Mouse (Mus musculus): ENCODE data around the gene Aebp1.
A peak's percentile ranks its signal among the peaks of the same experiment; 100 is the strongest.

The Aebp1 gene

GRCm38 (mm10) chr11:5861678-5862393 lies at the start of gene Aebp1:
Aebp1 (plus strand) TSS chr11:5861947.
- DNase-seq (ENCODE audit: extremely low read depth, low read depth), result no peak

GRCm38 (mm10) chr11:5813381-5813780 lies 48.4 kb upstream of the Aebp1 start:
- no peak for DNase-seq (ENCODE audit: extremely low read depth, low read depth)

DNA sequence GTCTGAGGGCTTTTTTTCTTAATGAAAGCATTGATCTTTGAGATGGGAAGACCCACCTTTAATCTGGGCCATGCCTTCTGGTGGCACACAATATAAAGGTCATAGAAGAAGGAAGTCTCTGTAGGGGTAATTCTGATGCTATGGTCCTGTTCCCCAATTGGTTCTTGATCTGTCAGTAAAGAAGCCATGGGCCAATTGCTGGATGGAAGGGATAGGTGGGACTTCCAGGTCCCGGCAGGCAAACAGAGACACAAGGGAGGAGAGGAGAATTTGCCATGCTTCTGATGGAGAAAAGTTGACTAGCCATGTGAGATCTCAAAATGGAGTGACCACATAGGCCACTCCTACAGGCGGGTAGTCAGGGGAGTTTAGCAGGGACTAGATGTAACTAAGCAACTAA lies 42.5 kb upstream of the Aebp1 start:
- peak; percentile 41 for DNase-seq (ENCODE audit: extremely low read depth, low read depth)

GRCm38 (mm10) chr11:5825432-5825831 lies 36.3 kb upstream of the Aebp1 start:
- no peak for DNase-seq (ENCODE audit: extremely low read depth, low read depth)

DNA sequence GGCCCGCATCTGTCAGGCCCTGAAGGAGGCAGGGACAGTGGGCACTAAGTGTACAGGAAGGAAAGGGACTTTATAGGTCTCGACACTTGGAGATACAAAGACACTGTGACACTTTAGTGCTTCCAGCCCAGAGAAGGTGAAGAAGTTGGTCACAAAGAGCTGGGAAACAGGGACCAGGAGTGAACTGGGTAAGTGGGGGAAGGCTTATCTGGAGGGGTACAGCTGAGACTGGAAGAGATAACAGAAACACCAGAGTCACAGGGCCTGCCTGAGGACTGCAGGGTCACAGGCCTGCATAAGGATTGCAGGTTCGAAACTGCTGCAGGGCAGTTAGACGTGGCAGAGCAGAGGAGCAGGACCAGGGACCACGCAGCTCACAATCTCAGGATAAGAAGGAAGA lies 33.8 kb upstream of the Aebp1 start:
- DNase-seq (ENCODE audit: extremely low read depth, low read depth), result no peak

- no peak for DNase-seq (ENCODE audit: extremely low read depth, low read depth)
Observed at GRCm38 (mm10) chr11:5828509-5829191, 33.1 kb upstream of the Aebp1 start.

DNA sequence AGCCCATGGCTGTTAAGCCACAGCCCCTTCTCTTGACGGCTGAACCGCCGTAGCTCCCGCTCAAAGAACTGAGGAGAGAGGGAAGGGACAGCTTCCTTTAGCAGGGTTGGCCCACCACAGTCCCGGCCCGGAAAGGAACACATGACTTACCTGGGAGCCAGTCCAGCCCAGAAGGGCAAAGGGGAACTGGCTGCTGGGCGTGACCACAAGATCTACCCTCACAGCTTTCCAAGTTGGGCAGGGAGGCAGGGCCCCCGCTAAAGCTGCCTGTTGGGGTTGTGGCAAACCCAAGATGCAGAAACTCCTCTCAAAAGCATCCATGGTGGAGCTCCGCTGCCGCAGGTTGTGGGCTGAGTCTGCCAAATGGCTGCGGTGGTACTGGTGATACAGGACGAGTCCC lies 32.4 kb upstream of the Aebp1 start:
- no peak for DNase-seq (ENCODE audit: extremely low read depth, low read depth)

DNA sequence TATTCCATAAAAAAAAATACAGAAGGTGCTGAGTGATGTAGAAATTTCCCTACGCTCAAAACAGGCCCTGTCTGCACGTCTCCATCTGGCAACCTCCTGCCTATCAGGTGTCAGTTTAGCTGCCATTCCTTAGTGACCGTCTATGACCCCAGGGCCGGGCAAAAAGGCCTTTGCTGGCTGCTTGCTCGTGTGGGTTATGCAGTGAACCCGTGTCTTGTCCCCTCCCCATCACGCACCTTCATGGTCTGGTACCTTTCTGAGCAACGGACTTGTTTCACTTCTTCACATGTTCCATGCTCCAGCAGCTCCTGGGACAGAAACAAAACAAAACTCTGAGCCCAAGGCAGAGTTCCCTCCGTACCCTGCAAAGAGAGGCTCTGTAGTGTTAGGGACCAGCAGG lies 27.2 kb upstream of the Aebp1 start:
- no peak for DNase-seq (ENCODE audit: extremely low read depth, low read depth)

- DNase-seq (ENCODE audit: extremely low read depth, low read depth), result no peak
Observed at GRCm38 (mm10) chr11:5835057-5835456, 26.7 kb upstream of the Aebp1 start.

- no peak for DNase-seq (ENCODE audit: extremely low read depth, low read depth)
Observed at GRCm38 (mm10) chr11:5836126-5836525, 25.6 kb upstream of the Aebp1 start.

DNA sequence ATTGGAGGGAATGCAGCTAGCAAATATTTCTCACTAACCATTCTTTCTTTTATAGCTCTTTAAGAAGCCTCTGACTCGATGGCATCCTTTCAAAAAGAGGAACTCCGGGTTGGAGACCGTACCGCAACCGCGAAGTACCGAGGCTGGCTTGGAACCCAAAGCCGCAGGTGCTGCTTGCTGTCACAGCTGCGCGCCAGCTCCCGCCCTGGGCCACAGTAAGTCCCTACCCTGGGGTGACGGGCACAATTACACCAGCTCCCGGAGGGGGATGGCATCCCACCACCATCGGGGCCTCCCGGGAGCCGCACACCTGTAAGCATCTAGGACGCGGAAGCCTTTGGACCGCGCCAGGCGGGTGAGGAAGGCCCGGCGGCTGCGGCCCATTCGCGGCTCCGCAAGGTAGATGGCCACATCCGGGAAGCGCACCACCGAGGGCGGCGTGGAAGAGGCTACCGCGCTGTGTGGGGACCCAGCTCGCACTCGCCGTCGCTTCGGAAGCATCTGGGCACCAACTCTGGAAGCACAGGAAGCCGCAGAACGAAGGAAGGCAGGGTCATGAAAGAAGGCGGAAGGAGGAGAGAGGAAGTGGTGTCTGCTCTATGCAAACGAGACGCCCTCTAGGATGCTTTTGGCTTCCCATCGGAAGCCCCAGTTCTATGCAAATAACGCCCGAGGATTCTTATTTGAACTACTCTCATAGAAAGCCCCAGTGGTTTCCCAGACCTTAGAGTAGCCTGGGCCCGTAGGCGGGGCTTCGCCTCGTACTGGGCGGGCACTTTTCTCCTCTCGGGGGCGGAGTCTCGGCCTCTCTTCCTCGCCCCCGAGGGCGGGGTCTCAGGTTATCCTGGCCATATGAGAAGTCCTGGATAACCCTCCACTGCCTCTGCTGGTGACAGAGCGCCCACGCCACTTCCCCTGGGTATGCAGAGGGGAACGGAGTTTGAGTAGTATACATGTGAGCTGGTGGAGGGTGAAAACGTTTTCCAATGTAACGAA lies 24.2 kb upstream of the Aebp1 start, which contains the start of gene Polm:
Polm (minus strand) TSS at position 766 of the 996 bp plus-strand sequence.
- peak; percentile 92 for DNase-seq (ENCODE audit: extremely low read depth, low read depth)

DNA sequence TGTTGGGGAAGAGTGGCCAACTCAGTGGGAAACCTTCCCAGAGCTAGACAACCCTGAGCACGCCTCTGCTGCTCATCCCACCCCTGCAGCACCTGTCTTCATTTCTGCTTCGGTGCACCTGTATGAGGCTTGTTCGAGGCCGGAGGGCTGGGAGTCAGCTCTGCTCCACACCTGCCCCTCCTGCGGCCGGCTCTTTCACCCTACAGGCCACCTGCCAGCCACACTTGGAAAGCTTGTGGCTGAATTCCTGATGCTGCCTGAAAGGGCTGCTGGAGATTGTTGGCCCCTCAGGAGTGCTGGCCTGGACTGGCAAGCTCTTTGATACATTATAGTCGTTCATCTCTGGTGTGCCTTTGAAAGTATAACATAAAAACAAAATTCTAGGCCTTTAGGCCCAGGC lies 21.4 kb upstream of the Aebp1 start:
- DNase-seq (ENCODE audit: extremely low read depth, low read depth), result no peak

- no peak for DNase-seq (ENCODE audit: extremely low read depth, low read depth)
Observed at GRCm38 (mm10) chr11:5841751-5842150, 20.0 kb upstream of the Aebp1 start.

- DNase-seq (ENCODE audit: extremely low read depth, low read depth), result no peak
Observed at GRCm38 (mm10) chr11:5843131-5843530, 18.6 kb upstream of the Aebp1 start.

DNA sequence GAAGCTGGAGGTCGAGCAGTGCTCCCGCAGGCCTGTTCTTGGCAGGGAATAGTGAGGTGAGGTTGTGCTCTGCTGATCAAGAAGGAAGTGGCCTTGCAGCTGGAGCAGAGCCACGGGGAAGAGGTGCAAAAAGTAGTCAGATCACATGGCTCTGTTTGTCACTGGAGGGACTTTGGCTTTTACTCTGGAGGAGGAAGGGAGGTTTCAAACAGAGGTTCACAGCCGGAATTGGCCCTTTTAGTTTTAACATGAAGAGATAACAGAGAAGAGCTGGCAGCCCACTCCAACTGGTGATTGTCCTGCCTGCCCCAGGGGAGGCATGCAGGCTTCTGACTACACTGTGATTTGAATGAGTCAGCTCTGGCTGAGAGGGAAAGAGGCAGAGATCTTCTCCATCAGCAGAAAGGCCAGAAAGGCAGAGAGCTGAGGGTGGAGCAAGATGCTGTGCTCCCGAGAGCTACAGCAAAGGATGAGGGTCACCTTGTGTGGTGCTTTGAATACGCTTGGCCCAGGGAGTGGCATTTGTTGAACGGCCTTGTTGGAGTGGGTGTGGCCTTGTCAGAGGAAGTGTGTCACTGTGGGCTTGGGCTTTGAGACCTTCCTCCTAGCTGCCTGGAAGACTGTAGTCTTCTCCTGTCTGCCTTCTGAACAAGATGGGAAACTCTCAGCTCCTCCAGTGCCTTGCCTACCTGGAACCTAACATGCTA lies 15.0 kb upstream of the Aebp1 start:
- DNase-seq (ENCODE audit: extremely low read depth, low read depth), result no peak

DNA sequence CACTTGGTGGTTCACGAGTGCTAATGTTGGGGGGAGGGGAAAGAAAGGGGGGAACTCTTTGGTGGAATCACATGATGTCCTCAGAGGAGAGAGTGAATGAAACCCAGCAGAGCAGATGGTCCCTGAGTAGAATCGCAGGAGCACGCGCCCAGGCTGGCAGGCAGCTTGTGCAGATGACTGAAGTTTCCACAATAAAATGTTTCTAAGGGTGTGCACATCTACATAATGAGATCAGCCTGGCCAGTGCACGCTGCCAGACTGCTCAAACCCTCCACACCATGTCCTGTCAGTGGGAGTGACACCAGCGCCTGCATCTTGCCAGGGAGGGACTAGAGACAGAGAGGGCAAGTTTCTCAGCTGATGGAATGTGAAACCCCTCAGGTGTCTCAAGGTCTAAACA lies 13.0 kb upstream of the Aebp1 start:
- no peak for DNase-seq (ENCODE audit: extremely low read depth, low read depth)

DNA sequence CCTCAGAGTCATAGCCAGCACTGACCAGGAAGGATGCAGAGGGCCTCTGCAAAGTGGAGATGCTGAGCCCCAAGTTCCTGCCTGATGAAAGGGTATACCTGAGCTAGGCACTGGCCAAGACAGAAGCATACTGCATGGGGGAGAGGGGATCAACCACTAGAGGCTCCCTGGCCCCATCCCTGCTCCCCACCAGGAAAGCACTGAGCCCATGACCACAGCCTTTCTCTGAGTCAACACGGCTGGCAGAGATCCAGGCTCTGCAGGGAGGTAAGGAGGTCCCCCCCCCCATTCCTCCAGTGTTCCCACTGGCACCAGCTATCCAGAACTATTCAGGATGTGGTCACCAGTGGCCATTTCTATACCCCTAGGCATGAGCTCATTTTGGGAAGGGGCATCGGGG lies 12.4 kb upstream of the Aebp1 start:
- no peak for DNase-seq (ENCODE audit: extremely low read depth, low read depth)

DNA sequence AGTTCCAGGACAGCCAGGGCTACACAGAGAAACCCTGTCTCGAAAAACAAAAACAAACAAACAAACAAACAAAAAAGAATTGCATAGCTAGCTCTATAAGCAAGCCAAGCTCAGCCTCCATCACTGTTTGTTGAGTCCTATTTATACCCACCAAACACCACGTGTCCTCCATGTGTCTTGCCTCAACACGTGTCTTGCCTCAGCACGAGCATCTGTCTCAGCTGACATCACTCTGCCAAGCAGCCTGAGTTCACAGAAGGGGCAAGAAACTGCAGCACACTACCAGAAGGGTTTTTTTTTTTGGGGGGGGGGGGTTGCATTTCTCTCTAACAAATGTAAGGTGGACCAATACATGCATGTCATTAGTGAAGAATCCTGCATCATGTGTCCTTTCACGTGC lies 11.3 kb upstream of the Aebp1 start:
- DNase-seq (ENCODE audit: extremely low read depth, low read depth), result no peak

DNA sequence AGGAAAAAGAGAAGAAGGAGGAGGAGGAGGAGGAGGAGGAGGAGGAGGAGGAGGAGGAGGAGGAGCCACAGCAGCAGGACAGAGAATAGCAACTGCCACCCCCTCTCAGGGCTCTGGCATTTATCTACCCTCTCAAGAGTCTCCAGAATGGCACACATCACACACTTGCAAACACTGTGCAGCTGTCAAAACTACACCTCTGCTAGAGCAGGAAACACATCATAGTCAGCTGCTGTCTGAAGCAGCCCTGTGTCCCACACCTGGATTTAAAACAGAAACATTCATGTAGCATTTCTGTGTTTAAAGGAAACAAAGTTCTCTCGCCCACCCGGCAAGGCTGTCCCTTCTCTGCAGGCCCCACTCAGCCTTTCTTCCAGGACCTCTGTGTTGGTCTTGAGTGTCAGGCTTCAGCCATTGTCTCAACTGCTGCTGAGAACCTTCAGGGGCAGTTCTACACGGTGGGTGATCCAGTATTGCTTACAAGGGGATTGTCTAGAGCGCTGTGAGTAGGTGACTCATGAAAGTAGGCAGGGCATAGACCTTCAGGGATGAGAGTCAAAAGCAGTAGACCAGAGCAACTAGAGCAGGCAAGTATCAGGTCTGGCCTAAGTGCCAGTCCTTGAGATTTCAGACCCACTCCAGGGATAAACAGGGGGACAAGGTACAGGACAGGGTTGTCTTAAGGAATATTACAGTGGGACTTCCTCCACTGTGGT lies 10.6 kb upstream of the Aebp1 start:
- DNase-seq (ENCODE audit: extremely low read depth, low read depth), result no peak

DNA sequence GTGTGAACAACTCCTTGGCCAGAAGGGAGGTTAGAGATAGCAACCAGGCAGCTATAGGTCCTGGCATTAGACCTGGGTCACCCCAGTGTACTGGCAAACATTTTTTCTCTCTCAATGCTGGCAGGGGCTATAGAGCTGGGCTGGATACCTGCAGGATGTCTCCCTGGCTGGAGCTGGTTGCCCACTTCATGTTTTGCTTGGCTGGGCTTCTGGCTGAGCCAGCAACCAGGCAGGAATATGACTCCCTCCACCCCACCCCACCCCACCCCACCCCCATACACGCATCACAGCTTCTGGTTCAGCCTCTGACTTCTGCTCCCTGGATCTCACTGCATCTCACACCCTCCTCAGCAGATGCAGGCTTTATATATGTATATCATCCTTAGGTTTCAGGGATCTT lies 9.4 kb upstream of the Aebp1 start:
- no peak for DNase-seq (ENCODE audit: extremely low read depth, low read depth)

- DNase-seq (ENCODE audit: extremely low read depth, low read depth), result no peak
Observed at GRCm38 (mm10) chr11:5855481-5855880, 6.3 kb upstream of the Aebp1 start.
